Mouse (Mus musculus) embryonic facial prominence, embryonic 12.5 days (tissue): ENCODE results near the gene 1700011L22Rik. TPM values are rescaled to one million over a fixed set of nuclear protein-coding genes. Genes with fewer than 3 reads are reported as not detected.
A peak's percentile ranks its signal among the peaks of the same experiment; 100 is the strongest.

ENCODE experiments used
- ATAC-seq: fragments of 200-750 bp; cut with Nextera tagmentation; 2 replicates; pipeline ENCODE4 v1.8.0; 2017; ENCODE audit not compliant: insufficient number of reproducible peaks, insufficient read depth, low FRiP score, low TSS enrichment
- H3K27ac ChIP-seq: fragments of 300-500 bp; sonication (generic); 2 replicates; pipeline ENCODE4 v1.5.1; 2016; ENCODE audit warnings: mild to moderate bottlenecking
- H3K27me3 ChIP-seq: fragments of 300-500 bp; sonication (generic); 2 replicates; pipeline ENCODE4 v1.6.1; 2016; ENCODE audit warnings: mild to moderate bottlenecking, moderate library complexity
- H3K36me3 ChIP-seq: fragments of 300-500 bp; sonication (generic); 2 replicates; pipeline ENCODE4 v1.6.1; 2016; ENCODE audit warnings: mild to moderate bottlenecking
- H3K4me1 ChIP-seq: fragments of 300-500 bp; sonication (generic); 2 replicates; pipeline ENCODE4 v1.6.1; 2016
- H3K4me2 ChIP-seq: fragments of 300-500 bp; sonication (generic); replicated peaks from 2 replicates; pipeline ENCODE4 v1.6.1; 2016; ENCODE audit warnings: mild to moderate bottlenecking, moderate library complexity
- H3K4me3 ChIP-seq: fragments of 300-500 bp; sonication (generic); 2 replicates; pipeline ENCODE4 v1.5.1; 2016; ENCODE audit warnings: mild to moderate bottlenecking
- H3K9ac ChIP-seq: fragments of 300-500 bp; sonication (generic); 2 replicates; pipeline ENCODE4 v1.6.1; 2016; ENCODE audit warnings: mild to moderate bottlenecking, moderate library complexity
- H3K9me3 ChIP-seq: fragments of 300-500 bp; sonication (generic); 2 replicates; pipeline ENCODE4 v1.6.1; 2016; ENCODE audit warnings: mild to moderate bottlenecking, moderate library complexity
- WGBS: fragments of 180-500 bp; shearing (Covaris S2); methylation state at CpG from one replicate; pipeline ENCODE4 v1.1.7; 2016; 5-methylcytosine and 5-hydroxymethylcytosine counted together
- polyA plus RNA-seq: library from polyadenylated mRNA; unstranded; fragments of >200 nt; fragmentation: Nextera tagmentation; extraction: Ambion mirVana; gene quantifications from 2 replicates; pipeline ENCODE4 v1.2.1, GENCODE M21; 2016

1700011L22Rik gene
- not detected in 2 replicates for polyA plus RNA-seq

DNA sequence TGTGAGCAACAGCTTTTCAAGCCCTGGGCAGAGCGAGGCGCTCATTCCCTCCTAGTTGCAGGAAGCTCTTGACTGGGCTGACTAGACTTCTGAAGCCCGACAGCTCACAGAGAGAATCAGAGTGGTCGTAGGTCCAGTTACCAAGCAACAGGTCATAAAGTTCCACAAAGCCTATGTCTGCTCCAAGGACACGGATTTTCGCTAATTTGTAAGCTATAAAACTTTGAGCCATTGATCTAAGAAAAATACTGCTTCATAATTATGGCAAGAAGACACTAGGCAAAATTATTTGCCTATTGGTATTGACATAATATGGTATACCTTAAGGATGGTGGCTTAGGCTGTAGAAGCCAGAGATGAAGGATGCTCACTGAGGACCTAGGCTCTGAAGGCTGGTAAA lies at the start of gene 1700011L22Rik:
1700011L22Rik (minus strand) TSS at position 101 of the 400 bp plus-strand sequence.
- Histone ChIP-seq H3K9ac (no peak within 1 kb of the TSS), H3K36me3 (no peaks in the 10 kb centered on the region), H3K4me1 (no peaks in the 10 kb centered on the region), H3K9me3 (no peaks in the 10 kb centered on the region), H3K4me2 (no peak within 1 kb of the TSS), H3K27me3 (no peaks in the 10 kb centered on the region), H3K4me3 (no peak within 1 kb of the TSS), H3K27ac (no peak within 1 kb of the TSS)
- ATAC-seq: no peak
- 87% methylated on average over 6 of the region's 6 CpGs for WGBS

DNA sequence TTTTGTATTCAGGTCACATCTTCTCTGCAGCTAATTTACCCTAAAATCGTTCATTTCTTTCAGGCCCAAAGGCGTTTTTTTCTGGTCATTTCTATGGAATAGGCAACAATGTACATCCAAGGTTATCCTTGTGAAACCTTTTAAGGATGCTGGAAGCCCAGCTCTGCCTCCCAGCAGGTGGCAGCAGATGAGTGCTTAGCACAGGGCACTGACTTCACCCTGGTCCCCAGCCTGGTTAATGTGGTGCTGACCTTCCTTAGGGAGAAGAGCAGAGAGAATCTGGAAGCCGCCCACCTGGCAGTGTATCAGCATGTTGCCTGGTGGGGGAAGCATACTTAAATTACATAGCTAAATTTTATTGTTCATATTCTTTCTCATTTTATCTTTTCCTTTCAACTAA lies 49.4 kb upstream of the 1700011L22Rik start:
- no peaks in the 10 kb centered on the region for H3K9me3 ChIP-seq
- H3K27me3 ChIP-seq: no peaks in the 10 kb centered on the region
- H3K9ac ChIP-seq: no peak overlapping the region
- H3K4me2 ChIP-seq: no peak overlapping the region
- H3K4me3 ChIP-seq: no peak overlapping the region
- no peaks in the 10 kb centered on the region for H3K36me3 ChIP-seq
- H3K4me1 ChIP-seq: peaks cover 11% of the 10 kb centered on the region
- ATAC-seq: no peak
- WGBS: 45% methylated on average over 3 of the region's 3 CpGs
- no peak overlapping the region for H3K27ac ChIP-seq

DNA sequence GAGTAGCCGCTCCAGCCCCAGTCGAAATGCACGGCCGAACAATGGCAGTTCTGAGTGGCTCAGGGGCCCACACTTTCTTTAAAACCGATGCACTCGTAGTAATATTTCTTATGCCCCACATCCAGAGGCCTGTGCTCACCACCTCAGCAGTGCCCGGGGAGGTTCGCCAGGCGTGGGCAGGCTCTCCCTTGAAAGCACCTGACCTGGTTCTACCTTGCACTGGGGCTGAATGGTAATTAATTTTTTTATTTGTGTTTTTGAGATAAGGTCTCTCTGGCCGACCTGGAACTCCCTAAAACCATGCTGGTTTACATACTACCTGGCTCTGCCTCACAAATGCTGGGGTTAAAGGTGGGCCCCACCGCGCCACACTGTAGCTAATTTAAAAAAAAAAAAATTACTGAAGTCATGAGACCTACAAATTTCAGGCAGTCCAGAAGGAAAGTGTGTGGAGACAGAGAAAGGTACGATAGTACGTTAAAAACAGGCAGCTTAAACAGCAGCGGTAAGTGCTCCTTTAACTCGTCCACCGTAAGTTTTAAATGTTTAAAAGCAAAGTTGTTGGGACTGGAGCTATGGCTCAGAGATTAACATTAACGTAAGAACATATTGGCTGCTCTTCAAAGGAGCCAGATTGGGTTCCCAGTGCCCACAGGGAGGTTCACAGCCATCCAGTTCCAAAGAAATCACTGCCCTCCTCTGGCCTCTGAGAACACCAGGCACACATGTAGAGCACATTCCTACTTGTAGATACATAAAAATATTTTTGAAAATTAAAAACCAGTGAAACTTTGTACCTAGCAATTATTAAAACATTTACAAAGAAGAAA lies 47.1 kb upstream of the 1700011L22Rik start:
- peaks cover 12% of the 10 kb centered on the region for H3K4me1 ChIP-seq
- WGBS: 16% methylated on average over 18 of the region's 18 CpGs
- H3K36me3 ChIP-seq: no peaks in the 10 kb centered on the region
- peak overlapping the region; percentile 62 for H3K4me3 ChIP-seq
- H3K4me2 ChIP-seq: peak overlapping the region; percentile 68
- no peak; the same call in 1 of the 2 replicates for ATAC-seq
- H3K27me3 ChIP-seq: no peaks in the 10 kb centered on the region
- H3K9me3 ChIP-seq: no peaks in the 10 kb centered on the region
- H3K9ac ChIP-seq: peak overlapping the region; percentile 64
- H3K27ac ChIP-seq: peak overlapping the region; percentile 98

DNA sequence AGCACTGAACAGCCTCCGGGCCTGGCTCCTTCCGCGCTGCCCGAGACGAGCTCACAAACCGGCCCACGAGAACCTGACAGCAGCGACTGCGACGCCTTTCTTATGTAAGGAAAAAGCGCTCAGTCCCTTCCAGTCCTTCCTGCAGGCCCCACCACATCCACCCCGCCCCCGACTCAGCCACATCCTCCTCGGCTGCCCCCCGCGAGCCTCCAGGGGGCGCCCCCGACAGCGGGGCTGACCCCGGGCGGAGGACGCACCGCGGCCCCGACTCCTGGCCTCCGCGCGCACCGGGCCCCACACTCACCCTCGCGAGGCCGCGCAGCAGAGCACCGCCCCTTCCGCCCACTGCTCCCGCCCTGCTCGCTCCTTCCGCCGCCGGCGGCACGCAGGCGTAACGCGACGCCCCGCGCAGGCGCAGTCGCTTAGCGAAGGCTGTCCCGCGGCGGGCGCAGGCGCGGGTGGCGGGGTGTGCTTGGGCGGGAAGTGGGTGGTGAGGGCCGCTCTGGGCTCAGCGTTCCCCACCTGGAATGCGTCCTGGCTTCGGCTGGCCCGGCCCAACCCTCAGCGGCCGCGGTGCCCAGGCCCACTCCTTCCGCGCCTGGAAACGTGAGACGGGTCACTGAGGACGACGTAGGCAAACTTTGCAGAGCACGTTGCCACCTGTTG lies 46.4 kb upstream of the 1700011L22Rik start, which contains the start of gene Mmaa:
Mmaa (minus strand) TSS at position 328 of the 666 bp plus-strand sequence.
- ATAC-seq: peak; percentile 97
- Histone ChIP-seq H3K27ac (peak within 1 kb of the TSS; percentile 98), H3K27me3 (no peaks in the 10 kb centered on the region), H3K36me3 (no peaks in the 10 kb centered on the region), H3K9ac (peak within 1 kb of the TSS; percentile 79), H3K4me2 (peak within 1 kb of the TSS; percentile 68), H3K4me1 (peaks cover 12% of the 10 kb centered on the region), H3K9me3 (no peaks in the 10 kb centered on the region), H3K4me3 (peak within 1 kb of the TSS; percentile 62)
- under 1% methylated on average over 67 of the region's 74 CpGs for WGBS

DNA sequence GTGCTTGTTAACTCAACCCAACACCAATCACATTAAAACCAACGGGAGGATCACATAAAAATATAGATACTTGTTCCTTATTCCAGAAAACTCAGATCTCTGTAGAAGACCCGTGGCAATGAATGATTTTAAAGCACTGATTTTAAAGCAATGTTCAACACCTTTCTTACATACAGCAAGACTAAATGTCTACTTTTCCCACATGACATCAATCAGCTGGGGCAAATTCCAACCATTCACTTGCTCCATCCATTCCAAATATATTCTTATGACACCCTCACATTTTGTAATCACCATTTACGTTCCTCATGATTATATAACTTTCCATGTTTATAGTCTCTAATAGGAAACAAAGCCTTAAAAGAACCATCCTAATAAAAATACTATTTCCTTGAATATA lies 45.5 kb upstream of the 1700011L22Rik start:
- Histone ChIP-seq H3K27ac (0 out of 2 replicates have a peak overlapping the region, but pooled peaks have one; percentile 98), H3K4me3 (peak overlapping the region; percentile 62), H3K9me3 (no peaks in the 10 kb centered on the region), H3K9ac (no peak overlapping the region), H3K4me1 (peaks cover 12% of the 10 kb centered on the region), H3K36me3 (no peaks in the 10 kb centered on the region), H3K4me2 (peak overlapping the region; percentile 68), H3K27me3 (no peaks in the 10 kb centered on the region)
- 55% methylated on average over 3 of the region's 3 CpGs for WGBS
- ATAC-seq: no peak

DNA sequence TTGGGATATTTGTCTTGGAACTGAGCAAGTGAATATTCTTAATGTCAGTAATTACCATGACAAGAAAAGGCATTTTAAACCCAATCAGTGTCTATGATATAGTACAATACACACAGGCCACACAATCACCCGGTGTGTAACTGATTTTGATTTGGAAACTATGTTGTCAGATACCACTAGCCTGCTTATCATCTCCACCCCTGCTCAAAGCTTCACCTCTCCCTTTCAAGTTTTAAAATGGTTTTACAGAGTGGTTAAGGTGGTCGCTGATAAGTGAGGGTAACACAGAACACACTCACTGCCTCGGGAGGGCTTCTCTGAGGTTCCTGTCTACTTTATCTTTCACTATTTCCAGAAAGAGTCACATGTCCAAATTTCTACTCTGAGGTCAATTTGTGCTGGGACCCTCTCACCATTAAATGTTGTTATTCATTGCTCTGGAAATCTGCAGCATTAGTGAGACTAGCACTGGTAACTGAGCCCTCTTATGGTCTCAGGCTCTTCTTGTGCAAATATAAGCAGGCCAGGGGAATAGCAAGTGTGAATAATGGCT lies 44.4 kb upstream of the 1700011L22Rik start:
- Histone ChIP-seq H3K9me3 (no peaks in the 10 kb centered on the region), H3K4me3 (no peak overlapping the region), H3K27ac (no peak overlapping the region), H3K4me1 (peaks cover 12% of the 10 kb centered on the region), H3K36me3 (no peaks in the 10 kb centered on the region), H3K4me2 (peak overlapping the region; percentile 68; the same call in 1 of the 2 replicates), H3K27me3 (no peaks in the 10 kb centered on the region), H3K9ac (no peak overlapping the region)
- 80% methylated on average over 3 of the region's 3 CpGs for WGBS
- no peak for ATAC-seq

DNA sequence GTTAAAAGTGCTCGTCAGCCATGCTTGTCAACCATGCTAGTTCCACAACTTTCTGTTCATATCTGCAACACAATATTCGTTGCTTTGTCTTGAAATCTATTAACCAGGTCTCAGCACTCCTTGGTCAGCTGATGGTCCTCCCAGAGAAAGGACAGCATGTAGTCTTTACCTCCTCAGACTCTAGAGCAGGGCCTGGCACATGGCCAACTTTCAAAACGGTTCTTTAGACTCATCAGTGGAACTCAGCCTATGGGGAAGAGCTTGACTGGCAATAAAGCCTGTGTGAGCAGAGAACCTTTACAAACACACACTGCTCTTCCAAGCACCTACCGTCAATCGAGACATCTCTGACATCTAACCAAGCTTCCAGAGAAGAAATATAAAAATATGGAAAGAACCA lies 41.2 kb upstream of the 1700011L22Rik start:
- no peaks in the 10 kb centered on the region for H3K9me3 ChIP-seq
- 78% methylated on average over 5 of the region's 5 CpGs for WGBS
- no peak overlapping the region for H3K4me3 ChIP-seq
- H3K36me3 ChIP-seq: no peaks in the 10 kb centered on the region
- peaks cover 12% of the 10 kb centered on the region for H3K4me1 ChIP-seq
- no peak for ATAC-seq
- no peak overlapping the region for H3K9ac ChIP-seq
- H3K27ac ChIP-seq: no peak overlapping the region
- H3K27me3 ChIP-seq: no peaks in the 10 kb centered on the region
- H3K4me2 ChIP-seq: no peak overlapping the region

DNA sequence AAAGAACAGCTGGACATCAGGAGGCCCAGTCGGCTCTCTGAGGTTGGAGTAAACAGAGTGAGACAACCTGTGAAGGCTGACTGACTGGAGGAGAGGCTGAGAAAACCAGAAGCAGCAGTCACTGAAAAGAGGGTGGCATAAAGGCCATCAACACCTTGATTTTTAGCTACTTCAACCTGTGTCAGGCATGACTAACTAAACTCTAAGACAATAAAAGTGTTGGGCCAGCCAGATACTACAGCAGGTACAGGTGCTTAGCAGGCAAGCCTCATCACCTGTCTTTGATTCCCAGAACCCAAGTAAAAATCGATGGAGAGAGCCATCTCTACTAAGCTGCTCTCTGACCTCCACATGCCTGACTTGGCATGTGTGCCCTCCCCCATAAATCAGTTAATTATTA lies 40.3 kb upstream of the 1700011L22Rik start:
- no peak for ATAC-seq
- Histone ChIP-seq H3K4me2 (no peak overlapping the region), H3K27ac (no peak overlapping the region), H3K4me1 (peaks cover 10% of the 10 kb centered on the region), H3K9ac (no peak overlapping the region), H3K9me3 (no peaks in the 10 kb centered on the region), H3K4me3 (no peak overlapping the region), H3K27me3 (no peaks in the 10 kb centered on the region), H3K36me3 (no peaks in the 10 kb centered on the region)
- WGBS: 47% methylated on average over 2 of the region's 2 CpGs

DNA sequence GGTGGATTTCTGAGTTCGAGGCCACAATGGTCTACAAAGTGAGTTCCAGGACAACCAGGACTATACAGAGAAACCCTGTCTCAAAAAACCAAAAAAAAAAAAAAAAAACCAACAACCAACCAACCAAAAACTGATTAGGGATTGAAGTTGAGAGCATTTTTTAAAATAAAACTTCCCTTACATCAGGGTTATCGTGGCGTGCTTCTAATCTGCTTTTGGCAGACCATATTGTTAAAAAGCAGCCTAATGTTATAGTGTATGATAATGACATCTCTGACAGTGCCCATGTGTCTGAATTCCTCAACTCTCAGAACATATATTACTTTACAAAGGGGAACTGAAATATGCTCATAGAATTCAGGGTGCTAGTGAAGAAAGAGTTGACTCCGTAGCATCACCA lies 39.9 kb upstream of the 1700011L22Rik start:
- H3K4me2 ChIP-seq: no peak overlapping the region
- H3K36me3 ChIP-seq: 0 out of 2 replicates have a peak, but pooled peaks cover 4% of the 10 kb centered on the region
- ATAC-seq: no peak
- 92% methylated on average over 4 of the region's 4 CpGs for WGBS
- no peak overlapping the region for H3K27ac ChIP-seq
- peaks cover 6% of the 10 kb centered on the region for H3K4me1 ChIP-seq
- no peaks in the 10 kb centered on the region for H3K9me3 ChIP-seq
- no peak overlapping the region for H3K9ac ChIP-seq
- no peaks in the 10 kb centered on the region for H3K27me3 ChIP-seq
- H3K4me3 ChIP-seq: no peak overlapping the region

DNA sequence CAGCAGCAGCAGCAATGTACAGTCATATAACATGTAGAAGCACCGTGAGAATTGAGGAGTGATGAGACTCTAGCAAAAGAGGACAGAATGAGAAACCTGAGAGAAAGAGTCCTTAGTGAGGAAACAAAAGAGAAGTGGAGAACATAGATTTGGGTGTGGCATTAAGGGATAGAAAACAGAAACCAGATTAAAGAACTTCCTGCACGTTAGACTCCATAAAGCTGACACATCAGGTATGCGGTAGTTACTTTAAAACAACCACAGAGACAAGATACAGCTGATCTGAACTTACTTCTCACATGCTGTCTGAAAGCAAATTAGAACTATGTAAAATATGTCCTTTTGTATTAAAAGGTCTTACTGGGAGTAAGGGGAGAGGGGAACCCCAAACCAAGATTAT lies 38.1 kb upstream of the 1700011L22Rik start:
- Histone ChIP-seq H3K4me3 (no peak overlapping the region), H3K27me3 (no peaks in the 10 kb centered on the region), H3K36me3 (0 out of 2 replicates have a peak, but pooled peaks cover 7% of the 10 kb centered on the region), H3K4me2 (no peak overlapping the region), H3K4me1 (no peaks in the 10 kb centered on the region), H3K9ac (no peak overlapping the region), H3K9me3 (no peaks in the 10 kb centered on the region), H3K27ac (no peak overlapping the region)
- ATAC-seq: no peak
- 90% methylated on average over 3 of the region's 3 CpGs for WGBS

DNA sequence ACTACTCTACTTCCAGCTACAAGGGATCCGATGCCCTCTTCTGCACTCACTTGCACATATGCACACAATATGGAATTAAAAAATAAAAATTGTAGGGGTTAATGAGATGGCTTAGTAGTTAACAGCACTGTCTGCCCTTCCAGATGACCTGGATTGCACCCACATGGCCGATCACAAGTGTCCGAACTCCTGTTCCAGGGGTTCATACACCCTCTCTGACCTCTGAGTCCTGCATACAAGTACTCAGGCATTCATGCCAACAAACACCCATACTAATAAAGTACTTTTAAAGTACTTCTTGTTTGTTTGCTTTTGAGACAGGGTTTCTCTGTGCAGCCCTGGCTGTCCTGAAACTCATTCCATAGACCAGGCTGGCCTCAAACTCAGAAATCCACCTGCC lies 36.3 kb upstream of the 1700011L22Rik start:
- no peak for ATAC-seq
- H3K9me3 ChIP-seq: no peaks in the 10 kb centered on the region
- H3K27me3 ChIP-seq: no peaks in the 10 kb centered on the region
- no peaks in the 10 kb centered on the region for H3K4me1 ChIP-seq
- H3K4me2 ChIP-seq: no peak overlapping the region
- no peak overlapping the region for H3K9ac ChIP-seq
- peaks cover 9% of the 10 kb centered on the region; the same call in 1 of the 2 replicates for H3K36me3 ChIP-seq
- 93% methylated on average over 3 of the region's 3 CpGs for WGBS
- no peak overlapping the region for H3K4me3 ChIP-seq
- H3K27ac ChIP-seq: no peak overlapping the region
